Mouse (Mus musculus) G1E (cell line): ENCODE data around the gene AY358078. TPM values are rescaled to one million over a fixed set of nuclear protein-coding genes. Genes with fewer than 3 reads are reported as not detected.
"Not testable (repeated sequence)": the region's sequence is repeated elsewhere in the genome, so short reads cannot be mapped to it uniquely, and the experiment has no call there.

Experiments
- ATAC-seq: 2 replicates; pipeline ENCODE4 v1.8.0; 2016; ENCODE audit warnings: mild to moderate bottlenecking; ENCODE audit not compliant: insufficient number of reproducible peaks, poor library complexity, low FRiP score, severe bottlenecking; ENCODE audit errors: extremely low read depth
- DNase-seq: peaks from one replicate; pipeline ENCODE4 v3.0.0; 2012; ENCODE audit warnings: low spot score
- H3K27me3 ChIP-seq: 2 replicates; pipeline ENCODE4 v1.6.1; 2012; ENCODE audit warnings: mild to moderate bottlenecking, low read length, inconsistent platforms; ENCODE audit not compliant: insufficient read depth
- H3K36me3 ChIP-seq: replicated peaks from 2 replicates; pipeline ENCODE3; 2012; ENCODE audit warnings: mild to moderate bottlenecking, inconsistent platforms
- H3K4me1 ChIP-seq: 2 replicates; pipeline ENCODE4 v1.6.1; 2012; ENCODE audit warnings: low read depth, low read length, inconsistent platforms, mixed read lengths; ENCODE audit not compliant: insufficient read depth
- H3K4me3 ChIP-seq: 2 replicates; pipeline ENCODE4 v1.5.1; 2012; ENCODE audit warnings: low read depth, mild to moderate bottlenecking, inconsistent platforms, low read length, moderate library complexity, mixed read lengths
- H3K9me3 ChIP-seq: replicated peaks from 2 replicates; pipeline ENCODE4 v1.6.1; 2012; ENCODE audit warnings: inconsistent platforms
- CTCF ChIP-seq: IDR thresholded peaks from 2 replicates; pipeline ENCODE4 v1.5.1; 2012; ENCODE audit warnings: low read depth, low read length, inconsistent platforms, mixed read lengths
- GATA1 ChIP-seq: IDR thresholded peaks from 2 replicates; pipeline ENCODE4 v1.6.1; 2012; ENCODE audit warnings: borderline replicate concordance, low read length, inconsistent platforms, mixed read lengths
- GATA2 ChIP-seq: IDR thresholded peaks from 2 replicates; pipeline ENCODE4 v1.6.1; 2012; ENCODE audit warnings: low read depth, low read length, inconsistent platforms, borderline replicate concordance
- POLR2AphosphoS5 ChIP-seq: IDR thresholded peaks from 2 replicates; pipeline ENCODE4 v1.6.1; 2012; ENCODE audit warnings: low read depth, low read length, inconsistent platforms; ENCODE audit not compliant: insufficient replicate concordance
- TAL1 ChIP-seq: conservative IDR thresholded peaks from 2 replicates; pipeline ENCODE4 v1.6.1; 2012; ENCODE audit warnings: low read depth, low read length, inconsistent platforms, mixed read lengths
- polyA plus RNA-seq: library from polyadenylated mRNA; stranded (reverse); fragments of >175 nt; gene quantifications from 2 replicates; pipeline ENCODE4 v1.2.3, GENCODE M21; 2012
- total RNA-seq, 2 experiments: library from RNA; stranded (forward) in 1 of 2; stranded (reverse) in 1 of 2; fragments of 200-1000 nt in 1 of 2; fragments of >200 nt in 1 of 2; fragmentation: Nextera tagmentation in 1 of 2; gene quantifications; 2 replicates each; pipeline ENCODE4 v1.2.3; 2014 to 2017

Gene AY358078
- total and polyA plus RNA-seq, 3 experiments, result not detected

DNA sequence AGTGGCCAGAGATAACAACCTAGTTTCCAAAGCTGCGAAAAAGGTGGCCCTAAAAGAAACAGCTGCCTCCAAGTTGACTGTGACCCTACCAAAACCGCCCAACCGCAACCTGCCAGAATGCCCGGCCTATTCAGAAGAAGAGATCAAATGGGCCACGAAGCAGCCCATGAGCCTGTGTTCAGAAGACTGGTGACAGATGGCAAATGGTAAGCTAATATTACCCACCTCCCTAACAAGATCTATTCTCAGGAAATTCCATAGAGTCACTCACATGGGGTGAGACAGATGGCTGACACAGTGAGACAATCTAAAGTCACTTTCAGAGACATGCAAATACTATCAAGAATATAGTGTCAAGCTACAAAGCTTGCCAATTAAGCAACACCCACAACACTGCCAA, 12.8 kb upstream of the AY358078 start:
- Histone ChIP-seq H3K9me3 (no peaks in the 10 kb centered on the region), H3K27me3 (no peaks in the 10 kb centered on the region), H3K4me3 (no peak overlapping the region), H3K36me3 (no peaks in the 10 kb centered on the region), H3K4me1 (no peaks in the 10 kb centered on the region)
- DNase-seq, result no peak
- ATAC-seq, result no peak
- no peak for TF ChIP-seq TAL1
- TF ChIP-seq CTCF, result no peak
- TF ChIP-seq POLR2AphosphoS5, result no peak
- no peak for TF ChIP-seq GATA2
- TF ChIP-seq GATA1, result no peak

DNA sequence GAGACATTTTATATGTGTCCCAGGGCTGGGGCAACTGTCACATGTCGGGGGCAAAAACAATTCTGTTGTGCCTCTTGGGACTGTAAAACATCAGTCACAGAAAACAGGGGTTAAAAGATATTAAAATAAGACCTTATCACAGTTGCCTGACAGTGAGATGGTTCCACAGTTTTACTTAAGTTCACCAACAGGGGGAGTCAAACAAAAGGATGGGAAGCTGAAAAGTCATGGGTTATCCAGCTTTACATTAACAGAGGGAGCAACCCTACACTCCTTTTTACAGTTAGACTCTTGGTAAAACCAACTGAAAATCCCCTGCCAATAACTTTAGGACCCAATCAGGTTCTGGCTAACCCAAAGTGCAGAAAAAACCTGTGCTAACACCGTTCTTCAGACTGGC, 10.7 kb upstream of the AY358078 start:
- ATAC-seq (no peak), DNase-seq (no peak)
- TF ChIP-seq GATA2 (no peak), POLR2AphosphoS5 (no peak), TAL1 (no peak), CTCF (no peak; the same call in 1 of the 2 replicates), GATA1 (no peak)
- Histone ChIP-seq H3K4me1 (no peaks in the 10 kb centered on the region), H3K4me3 (no peak overlapping the region), H3K27me3 (no peaks in the 10 kb centered on the region), H3K9me3 (no peaks in the 10 kb centered on the region), H3K36me3 (no peaks in the 10 kb centered on the region)

DNA sequence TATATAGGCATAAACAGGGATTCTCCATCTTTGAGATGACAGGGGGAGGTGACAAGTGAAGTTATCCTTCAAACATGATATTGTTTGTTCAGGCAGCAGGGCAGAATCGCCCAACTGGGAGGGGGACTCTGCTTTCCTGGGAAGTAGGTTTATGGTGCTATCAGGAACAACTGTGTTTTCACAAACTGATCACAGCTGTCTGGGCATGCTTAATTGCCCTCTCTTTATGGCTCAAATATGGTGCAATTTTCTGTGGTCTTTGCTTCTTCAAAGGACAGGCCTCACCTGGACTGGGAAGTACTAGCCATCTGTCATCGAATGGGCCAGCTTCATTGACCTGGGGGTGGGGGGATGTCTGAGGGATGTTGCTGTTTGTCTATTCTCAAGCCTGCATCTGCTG, 5.7 kb upstream of the AY358078 start:
- no peak for ATAC-seq
- TF ChIP-seq GATA2 (no peak), CTCF (no peak), GATA1 (no peak), POLR2AphosphoS5 (no peak), TAL1 (no peak)
- no peak for DNase-seq
- Histone ChIP-seq H3K9me3 (no peaks in the 10 kb centered on the region), H3K4me1 (no peaks in the 10 kb centered on the region), H3K27me3 (no peaks in the 10 kb centered on the region), H3K4me3 (no peak overlapping the region), H3K36me3 (no peaks in the 10 kb centered on the region)

DNA sequence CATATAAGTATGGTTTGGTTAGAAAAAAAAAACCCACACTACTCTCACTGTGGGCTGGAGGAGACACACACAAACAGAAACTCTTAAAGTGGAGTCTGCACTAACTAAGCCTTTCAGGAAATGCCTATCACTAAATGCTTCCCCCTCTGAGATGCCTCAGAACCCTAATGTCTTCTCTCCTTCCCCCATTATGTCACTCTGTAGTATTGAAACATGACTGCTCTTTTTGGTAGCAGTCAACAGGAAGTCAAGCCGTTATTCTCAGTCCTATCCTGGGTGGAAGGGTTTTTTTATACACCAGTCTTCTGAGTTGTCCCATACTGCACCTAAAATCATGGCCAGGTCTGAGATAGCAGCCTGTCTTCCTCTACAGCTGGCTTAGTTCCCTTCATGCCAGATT, 26.8 kb downstream of the AY358078 start:
- ATAC-seq, result no peak

DNA sequence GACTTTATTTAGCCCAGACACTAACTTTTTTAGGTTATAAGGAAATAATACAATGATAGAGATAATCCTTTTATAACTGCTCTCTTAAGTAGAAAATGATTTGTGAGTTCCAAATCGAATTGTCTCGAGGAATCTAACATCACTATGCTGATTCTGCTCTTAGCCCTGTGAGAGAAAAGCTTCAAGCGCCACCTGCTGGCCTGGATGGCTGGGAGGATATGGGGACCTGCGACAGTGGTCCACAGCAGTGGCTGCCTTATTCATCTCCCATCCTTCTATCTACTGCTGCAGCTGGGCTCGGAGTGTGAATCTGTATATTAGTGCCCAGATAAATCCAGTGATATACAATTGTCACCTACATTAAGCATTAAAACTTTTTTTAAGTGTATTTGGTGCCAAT, 28.0 kb downstream of the AY358078 start:
- not testable (repeated sequence) for H3K36me3 ChIP-seq, DNase-seq, H3K4me3 ChIP-seq, H3K4me1 ChIP-seq, H3K27me3 ChIP-seq, ATAC-seq, H3K9me3 ChIP-seq

More for the DNA sequence above, 26.8 kb downstream of the AY358078 start:
- Histone ChIP-seq H3K4me3 (no peak overlapping the region), H3K27me3 (no peaks in the 10 kb centered on the region), H3K9me3 (no peaks in the 10 kb centered on the region), H3K4me1 (no peaks in the 10 kb centered on the region), H3K36me3 (no peaks in the 10 kb centered on the region)
- TF ChIP-seq GATA1, result no peak
- TF ChIP-seq CTCF, result no peak
- TF ChIP-seq POLR2AphosphoS5, result no peak
- no peak for TF ChIP-seq GATA2
- TF ChIP-seq TAL1, result no peak
- no peak for DNase-seq

DNA sequence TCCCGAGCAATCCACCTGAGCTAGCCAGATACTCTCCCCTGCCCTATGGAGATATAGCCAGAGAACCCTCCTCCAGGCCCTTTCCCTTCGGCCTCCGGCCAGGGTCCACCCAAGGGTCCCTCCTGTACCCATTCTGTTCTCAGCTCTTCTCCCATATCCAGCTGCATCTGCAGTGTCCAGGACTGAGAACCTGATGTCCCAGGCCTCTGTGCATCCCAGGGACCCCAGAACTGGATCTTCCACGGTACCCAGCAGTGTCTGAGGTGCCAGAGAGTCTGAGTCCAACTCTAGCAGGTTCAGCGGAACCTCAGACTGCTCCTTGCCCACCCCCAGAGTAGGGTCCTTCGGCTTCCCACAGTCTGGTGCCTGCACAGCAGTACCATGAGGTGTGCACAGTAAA, 29.3 kb downstream of the AY358078 start:
- Histone ChIP-seq H3K4me1 (no peaks in the 10 kb centered on the region), H3K9me3 (no peaks in the 10 kb centered on the region), H3K27me3 (no peaks in the 10 kb centered on the region), H3K36me3 (no peaks in the 10 kb centered on the region), H3K4me3 (no peak overlapping the region)
- DNase-seq (no peak), ATAC-seq (no peak)
- no peak for TF ChIP-seq GATA2
- no peak for TF ChIP-seq TAL1
- no peak for TF ChIP-seq POLR2AphosphoS5
- TF ChIP-seq GATA1, result no peak
- no peak for TF ChIP-seq CTCF

DNA sequence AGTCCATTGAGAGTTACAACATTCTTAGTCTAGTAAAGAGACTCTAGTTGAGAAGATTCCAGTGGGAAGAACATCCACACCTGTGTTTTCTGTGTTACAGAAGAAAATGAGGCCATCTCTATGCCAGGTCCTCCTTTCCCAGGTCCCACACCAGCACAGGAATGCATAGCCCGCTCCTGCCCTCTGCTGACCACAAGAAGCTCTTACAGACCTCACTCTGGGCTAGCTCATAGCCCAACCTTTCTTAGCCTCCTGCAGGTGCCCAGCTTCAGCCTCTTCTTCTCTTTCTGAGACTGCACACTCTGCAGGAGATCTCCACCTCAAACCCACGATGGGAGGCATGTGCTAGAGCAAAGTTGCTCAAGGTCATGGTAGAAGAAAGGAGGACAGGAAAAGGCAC, 38.6 kb downstream of the AY358078 start:
- H3K9me3 ChIP-seq, DNase-seq, H3K4me1 ChIP-seq, H3K4me3 ChIP-seq, H3K36me3 ChIP-seq, ATAC-seq, H3K27me3 ChIP-seq: not testable (repeated sequence)
